Mouse (Mus musculus) cerebellum, postnatal 36 days (tissue): ENCODE data around the gene Cwc15.

Experiments
- DNase-seq, 2 experiments: peaks; one replicate each; pipeline ENCODE4 v3.0.0; 2021 to 2022; ENCODE audit warnings: mixed read lengths in 2 of 2

The Cwc15 gene

DNA sequence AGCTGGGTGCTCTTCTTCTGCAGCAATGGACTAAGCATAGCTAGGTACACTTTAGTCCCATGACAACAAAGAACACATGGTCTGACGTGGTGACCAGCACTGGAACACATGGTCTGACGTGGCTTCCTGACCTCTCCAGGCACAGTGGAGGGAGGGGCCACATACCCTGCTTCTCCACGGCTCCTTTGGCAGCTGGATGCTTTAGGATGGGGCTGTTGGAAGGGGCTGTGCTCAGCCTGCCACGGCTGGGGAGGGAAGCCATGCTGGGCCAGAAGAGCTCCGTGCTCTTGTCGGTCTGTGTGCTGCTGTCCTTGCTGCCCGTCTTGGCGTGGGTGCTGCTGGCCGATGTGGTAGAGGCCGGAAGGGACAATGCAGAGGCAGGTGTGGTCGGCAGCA is 47.9 kb downstream of the Cwc15 start:
- no peak for DNase-seq

GRCm38 (mm10) chr9:14558332-14558731 is 57.9 kb downstream of the Cwc15 start:
- DNase-seq: no peak

GRCm38 (mm10) chr9:14559430-14559829 is 59.0 kb downstream of the Cwc15 start:
- no peak for DNase-seq

- DNase-seq: no peak
Observed at GRCm38 (mm10) chr9:14559996-14560395, 59.6 kb downstream of the Cwc15 start.
